Mouse (Mus musculus) heart, embryonic 12.5 days (tissue): ENCODE measurements at regions not wholly inside any gene's neighbourhood (a gene's known extent, or its start where the extent isn't known, plus 50 kb on each side); places are given as distances from the start of the nearest gene placed in this dataset.

Source experiments
- ATAC-seq: fragments of 200-750 bp; cut with Nextera tagmentation; 2 replicates; pipeline ENCODE4 v1.8.0; 2017; ENCODE audit warnings: moderate TSS enrichment, moderate library complexity; ENCODE audit not compliant: insufficient number of reproducible peaks, low FRiP score
- H3K27ac ChIP-seq: fragments of 300-500 bp; sonication (generic); 2 replicates; pipeline ENCODE4 v1.5.1; 2016; ENCODE audit warnings: mild to moderate bottlenecking, moderate library complexity; ENCODE audit not compliant: poor library complexity, severe bottlenecking
- H3K27me3 ChIP-seq: fragments of 300-500 bp; sonication (generic); replicated peaks from 2 replicates; pipeline ENCODE4 v1.6.1; 2016; ENCODE audit warnings: mild to moderate bottlenecking, moderate library complexity
- H3K36me3 ChIP-seq: fragments of 300-500 bp; sonication (generic); 2 replicates; pipeline ENCODE4 v1.6.1; 2016; ENCODE audit warnings: mild to moderate bottlenecking, moderate library complexity
- H3K4me1 ChIP-seq: fragments of 300-500 bp; sonication (generic); replicated peaks from 2 replicates; pipeline ENCODE4 v1.6.1; 2016; ENCODE audit warnings: mild to moderate bottlenecking
- H3K4me2 ChIP-seq: fragments of 300-500 bp; sonication (generic); 2 replicates; pipeline ENCODE4 v1.6.1; 2016; ENCODE audit warnings: mild to moderate bottlenecking, moderate library complexity
- H3K4me3 ChIP-seq: fragments of 300-500 bp; sonication (generic); 2 replicates; pipeline ENCODE4 v1.5.1; 2016; ENCODE audit warnings: mild to moderate bottlenecking
- H3K9ac ChIP-seq: fragments of 300-500 bp; sonication (generic); 2 replicates; pipeline ENCODE4 v1.6.1; 2016; ENCODE audit warnings: mild to moderate bottlenecking, moderate library complexity
- H3K9me3 ChIP-seq: fragments of 300-500 bp; sonication (generic); replicated peaks from 2 replicates; pipeline ENCODE4 v1.6.1; 2016; ENCODE audit warnings: mild to moderate bottlenecking, moderate library complexity
- WGBS: fragments of 180-500 bp; shearing (Covaris S2); methylation state at CpG from one replicate; pipeline ENCODE4 v1.1.7; 2016; 5-methylcytosine and 5-hydroxymethylcytosine counted together

GRCm38 (mm10) chr11:24296893-24297624 is 219.2 kb downstream of the Bcl11a start:
- Histone ChIP-seq H3K27ac (no peak overlapping the region), H3K4me2 (peak overlapping the region; percentile 26), H3K4me3 (no peak overlapping the region), H3K36me3 (no peaks in the 10 kb centered on the region), H3K4me1 (peaks cover 21% of the 10 kb centered on the region), H3K27me3 (0 out of 2 replicates have a peak, but pooled peaks cover 3% of the 10 kb centered on the region), H3K9ac (no peak overlapping the region), H3K9me3 (no peaks in the 10 kb centered on the region)
- 28% methylated on average over 12 of the region's 12 CpGs for WGBS
- peak; percentile 26; the same call in 1 of the 2 replicates for ATAC-seq

- no peak overlapping the region for H3K27ac ChIP-seq
- no peak overlapping the region for H3K4me3 ChIP-seq
- H3K9ac ChIP-seq: no peak overlapping the region
- H3K4me1 ChIP-seq: peaks cover 21% of the 10 kb centered on the region
- H3K9me3 ChIP-seq: no peaks in the 10 kb centered on the region
- WGBS: 73% methylated on average over 5 of the region's 5 CpGs
- ATAC-seq: no peak
- H3K36me3 ChIP-seq: no peaks in the 10 kb centered on the region
- H3K27me3 ChIP-seq: no peaks in the 10 kb centered on the region
- H3K4me2 ChIP-seq: no peak overlapping the region
Measured at GRCm38 (mm10) chr11:24297763-24298162, 219.9 kb downstream of the Bcl11a start.

DNA sequence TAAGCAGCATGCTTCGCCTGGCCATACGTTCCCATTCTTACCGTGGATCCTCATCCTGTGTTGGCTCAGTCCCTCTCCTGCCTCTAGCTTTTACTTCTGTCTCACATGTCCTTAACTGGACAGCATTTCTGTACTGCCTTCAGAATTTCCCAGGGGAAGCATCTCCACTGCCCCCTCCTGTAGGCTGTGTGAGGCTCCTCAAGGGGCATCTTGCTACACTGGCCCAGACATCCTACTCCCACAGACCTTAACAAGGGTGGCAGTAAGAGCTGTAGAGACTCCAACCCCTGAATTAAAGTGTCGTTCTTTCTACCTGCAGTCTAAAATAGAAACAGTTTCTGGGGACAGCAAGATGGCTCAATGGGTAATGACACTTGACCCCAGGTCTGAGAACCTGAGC is 222.5 kb downstream of the Bcl11a start:
- no peak overlapping the region for H3K27ac ChIP-seq
- peaks cover 21% of the 10 kb centered on the region for H3K4me1 ChIP-seq

DNA sequence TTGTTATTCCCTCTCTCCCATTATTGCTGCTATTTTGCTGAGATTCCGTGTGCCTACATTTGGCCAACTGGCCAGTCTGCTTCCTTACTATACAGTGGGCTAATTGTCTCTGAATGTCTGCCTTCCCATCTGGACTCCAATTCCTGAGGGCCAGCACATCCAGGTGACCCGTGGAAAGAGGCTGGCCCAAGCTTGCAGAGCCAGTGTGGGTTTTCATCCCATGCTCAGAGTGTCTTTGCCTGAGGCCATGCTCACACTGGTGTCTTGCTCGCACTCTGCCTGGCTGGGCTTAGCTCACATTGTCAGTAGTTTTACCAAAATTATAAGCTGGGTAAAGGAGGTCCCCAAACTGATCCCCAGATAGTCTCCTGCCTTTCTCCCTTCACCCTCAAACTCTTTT is 223.3 kb downstream of the Bcl11a start:
- no peaks in the 10 kb centered on the region for H3K27me3 ChIP-seq
- H3K4me1 ChIP-seq: peaks cover 20% of the 10 kb centered on the region
- no peaks in the 10 kb centered on the region for H3K9me3 ChIP-seq
- no peak overlapping the region for H3K4me2 ChIP-seq
- WGBS: 81% methylated on average over 3 of the region's 3 CpGs
- no peak overlapping the region for H3K9ac ChIP-seq
- H3K27ac ChIP-seq: no peak overlapping the region
- no peaks in the 10 kb centered on the region for H3K36me3 ChIP-seq
- ATAC-seq: no peak
- no peak overlapping the region for H3K4me3 ChIP-seq

More for the DNA sequence above, 222.5 kb downstream of the Bcl11a start:
- no peak for ATAC-seq
- no peak overlapping the region for H3K4me2 ChIP-seq
- WGBS: 71% methylated on average over 4 of the region's 4 CpGs
- H3K27me3 ChIP-seq: no peaks in the 10 kb centered on the region
- no peaks in the 10 kb centered on the region for H3K9me3 ChIP-seq
- H3K36me3 ChIP-seq: no peaks in the 10 kb centered on the region
- no peak overlapping the region for H3K9ac ChIP-seq
- H3K4me3 ChIP-seq: no peak overlapping the region

- Histone ChIP-seq H3K27me3 (no peaks in the 10 kb centered on the region), H3K36me3 (no peaks in the 10 kb centered on the region), H3K4me1 (peaks cover 23% of the 10 kb centered on the region), H3K9me3 (no peaks in the 10 kb centered on the region), H3K4me2 (peak overlapping the region; percentile 83), H3K9ac (peak overlapping the region; percentile 50; the same call in 1 of the 2 replicates), H3K27ac (no peak overlapping the region), H3K4me3 (peak overlapping the region; percentile 46)
- 1% methylated on average over 17 of the region's 17 CpGs for WGBS
- no peak; the same call in 1 of the 2 replicates for ATAC-seq
Measured at GRCm38 (mm10) chr11:24305145-24305553, 227.3 kb downstream of the Bcl11a start.

DNA sequence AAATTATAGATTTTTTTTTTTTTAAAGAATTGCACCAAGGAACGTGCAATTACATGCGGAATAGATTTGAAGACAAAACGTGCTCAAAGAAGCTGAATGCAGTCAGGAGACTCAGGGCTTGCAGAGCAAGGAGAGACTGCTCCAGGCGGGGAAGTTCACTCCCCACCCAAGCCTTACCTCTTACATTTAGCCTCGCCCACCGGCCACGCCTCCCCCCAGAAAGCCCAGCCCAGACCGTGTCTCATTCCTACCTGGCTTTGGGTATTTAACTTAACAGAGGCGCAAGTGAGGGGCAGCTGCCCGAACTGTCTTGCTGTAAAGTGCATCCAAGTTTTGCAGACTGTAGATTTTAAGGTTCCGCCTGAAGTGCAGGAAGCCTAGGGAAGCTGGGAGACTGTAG is 227.8 kb downstream of the Bcl11a start:
- H3K9me3 ChIP-seq: no peaks in the 10 kb centered on the region; the same call in 1 of the 2 replicates
- peak overlapping the region; percentile 46 for H3K4me3 ChIP-seq
- 8% methylated on average over 11 of the region's 11 CpGs for WGBS
- H3K27me3 ChIP-seq: no peaks in the 10 kb centered on the region
- H3K36me3 ChIP-seq: no peaks in the 10 kb centered on the region
- peaks cover 23% of the 10 kb centered on the region for H3K4me1 ChIP-seq
- no peak for ATAC-seq
- H3K9ac ChIP-seq: no peak overlapping the region; the same call in 1 of the 2 replicates
- H3K27ac ChIP-seq: no peak overlapping the region
- H3K4me2 ChIP-seq: peak overlapping the region; percentile 83

- no peaks in the 10 kb centered on the region for H3K36me3 ChIP-seq
- H3K4me1 ChIP-seq: peaks cover 23% of the 10 kb centered on the region
- no peaks in the 10 kb centered on the region for H3K27me3 ChIP-seq
- no peaks in the 10 kb centered on the region; the same call in 1 of the 2 replicates for H3K9me3 ChIP-seq
- no peak overlapping the region for H3K9ac ChIP-seq
- 54% methylated on average over 2 of the region's 2 CpGs for WGBS
- no peak overlapping the region for H3K27ac ChIP-seq
- peak overlapping the region; percentile 83 for H3K4me2 ChIP-seq
- H3K4me3 ChIP-seq: peak overlapping the region; percentile 46; the same call in 1 of the 2 replicates
- ATAC-seq: no peak
Measured at GRCm38 (mm10) chr11:24306101-24306500, 228.2 kb downstream of the Bcl11a start.

- Histone ChIP-seq H3K27me3 (no peaks in the 10 kb centered on the region), H3K4me1 (peaks cover 23% of the 10 kb centered on the region), H3K36me3 (no peaks in the 10 kb centered on the region), H3K9me3 (no peaks in the 10 kb centered on the region; the same call in 1 of the 2 replicates), H3K4me3 (no peak overlapping the region), H3K27ac (no peak overlapping the region), H3K9ac (no peak overlapping the region), H3K4me2 (no peak overlapping the region)
- WGBS: 51% methylated on average over 6 of the region's 6 CpGs
- ATAC-seq: no peak
Measured at GRCm38 (mm10) chr11:24307601-24308252, 229.9 kb downstream of the Bcl11a start.

GRCm38 (mm10) chr11:24308253-24308633 is 230.4 kb downstream of the Bcl11a start:
- H3K27ac ChIP-seq: no peak overlapping the region
- H3K4me2 ChIP-seq: no peak overlapping the region
- H3K9ac ChIP-seq: no peak overlapping the region
- H3K4me3 ChIP-seq: no peak overlapping the region
- no peaks in the 10 kb centered on the region for H3K36me3 ChIP-seq
- no peak for ATAC-seq
- 36% methylated on average over 1 of the region's 1 CpGs for WGBS
- peaks cover 23% of the 10 kb centered on the region for H3K4me1 ChIP-seq
- no peaks in the 10 kb centered on the region for H3K27me3 ChIP-seq
- no peaks in the 10 kb centered on the region; the same call in 1 of the 2 replicates for H3K9me3 ChIP-seq

- WGBS: 83% methylated on average over 1 of the region's 1 CpGs
Measured at GRCm38 (mm10) chr11:24314046-24314445, 236.2 kb downstream of the Bcl11a start.

DNA sequence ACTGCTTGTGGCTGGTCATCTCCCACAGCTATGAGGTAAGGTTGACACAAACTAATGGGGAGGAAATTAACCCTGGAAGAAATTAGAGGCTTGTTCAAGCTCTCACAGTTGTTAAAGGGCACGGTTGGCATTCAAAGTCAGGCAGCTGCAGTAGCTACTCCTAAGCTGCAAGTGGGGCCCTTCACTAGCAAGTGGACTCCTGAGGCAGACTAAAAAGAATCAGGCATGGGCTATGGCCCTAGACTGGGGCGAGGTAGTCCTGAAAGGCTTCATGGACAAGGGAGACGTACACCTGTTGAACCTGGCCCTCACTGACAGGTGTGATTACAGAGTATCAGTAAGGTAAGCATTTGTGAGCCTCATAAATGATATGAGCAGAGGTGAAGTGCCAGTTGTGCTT is 237.7 kb downstream of the Bcl11a start:
- WGBS: 79% methylated on average over 3 of the region's 3 CpGs
- H3K27me3 ChIP-seq: no peaks in the 10 kb centered on the region
- ATAC-seq: no peak

More at GRCm38 (mm10) chr11:24314046-24314445, 236.2 kb downstream of the Bcl11a start:
- no peak for ATAC-seq
- no peaks in the 10 kb centered on the region for H3K27me3 ChIP-seq
- no peaks in the 10 kb centered on the region for H3K4me1 ChIP-seq
- H3K4me3 ChIP-seq: no peak overlapping the region
- H3K27ac ChIP-seq: no peak overlapping the region
- H3K9me3 ChIP-seq: no peaks in the 10 kb centered on the region; the same call in 1 of the 2 replicates
- H3K36me3 ChIP-seq: no peaks in the 10 kb centered on the region
- no peak overlapping the region for H3K9ac ChIP-seq
- no peak overlapping the region for H3K4me2 ChIP-seq

More for the DNA sequence above, 237.7 kb downstream of the Bcl11a start:
- H3K9me3 ChIP-seq: no peaks in the 10 kb centered on the region
- no peak overlapping the region for H3K27ac ChIP-seq
- no peak overlapping the region for H3K4me3 ChIP-seq
- H3K4me2 ChIP-seq: no peak overlapping the region
- H3K9ac ChIP-seq: no peak overlapping the region
- no peaks in the 10 kb centered on the region for H3K36me3 ChIP-seq
- no peaks in the 10 kb centered on the region for H3K4me1 ChIP-seq
